Mouse (Mus musculus) liver (tissue): Measurements from ENCODE around the gene Mat2a.
"Not testable (repeated sequence)": the region's sequence is repeated elsewhere in the genome, so short reads cannot be mapped to it uniquely, and the experiment has no call there.

Experiments used
- DNase-seq: peaks from one replicate; pipeline ENCODE4 v3.0.0-alpha.2; 2020; ENCODE audit warnings: mixed read lengths

The Mat2a gene

GRCm38 (mm10) chr6:72454833-72455373 is 15.5 kb upstream of the Mat2a start:
- no peak for DNase-seq

GRCm38 (mm10) chr6:72454072-72454746 is 14.9 kb upstream of the Mat2a start:
- peak; percentile 53 for DNase-seq

GRCm38 (mm10) chr6:72453578-72453977 is 14.2 kb upstream of the Mat2a start:
- no peak for DNase-seq

GRCm38 (mm10) chr6:72452329-72452728 is 13.0 kb upstream of the Mat2a start:
- DNase-seq, result no peak

- not testable (repeated sequence) for DNase-seq
Measured at GRCm38 (mm10) chr6:72451778-72452177, 12.4 kb upstream of the Mat2a start.

- no peak for DNase-seq
Measured at GRCm38 (mm10) chr6:72447487-72447886, 8.1 kb upstream of the Mat2a start.

- no peak for DNase-seq
Measured at GRCm38 (mm10) chr6:72445011-72445410, 5.7 kb upstream of the Mat2a start.

GRCm38 (mm10) chr6:72442921-72443604 is 3.7 kb upstream of the Mat2a start:
- no peak for DNase-seq

- DNase-seq, result no peak
Measured at GRCm38 (mm10) chr6:72440186-72440990, 1.0 kb upstream of the Mat2a start.

GRCm38 (mm10) chr6:72438862-72439354 is 450 bp downstream of the Mat2a start:
- peak; percentile 87 for DNase-seq

GRCm38 (mm10) chr6:72438226-72438625 is 1.1 kb downstream of the Mat2a start:
- DNase-seq, result no peak

GRCm38 (mm10) chr6:72432153-72432552 is 7.2 kb downstream of the Mat2a start:
- DNase-seq, result no peak

- DNase-seq, result no peak
Measured at GRCm38 (mm10) chr6:72430989-72431921, 8.1 kb downstream of the Mat2a start.

GRCm38 (mm10) chr6:72429061-72429842 is 10.1 kb downstream of the Mat2a start:
- DNase-seq, result no peak

GRCm38 (mm10) chr6:72428036-72428435 is 11.3 kb downstream of the Mat2a start:
- peak; percentile 76 for DNase-seq

GRCm38 (mm10) chr6:72425646-72426045 is 13.7 kb downstream of the Mat2a start:
- DNase-seq, result no peak

GRCm38 (mm10) chr6:72420901-72421300 is 18.5 kb downstream of the Mat2a start:
- no peak for DNase-seq

- DNase-seq, result no peak
Measured at GRCm38 (mm10) chr6:72419806-72420205, 19.6 kb downstream of the Mat2a start.

GRCm38 (mm10) chr6:72418279-72418678 is 21.1 kb downstream of the Mat2a start:
- no peak for DNase-seq

GRCm38 (mm10) chr6:72415964-72416772 is 23.2 kb downstream of the Mat2a start:
- DNase-seq, result no peak
